Mouse (Mus musculus) neural tube, embryonic 12.5 days (tissue): Measurements from ENCODE around the gene Sgce. TPM values are rescaled to one million over a fixed set of nuclear protein-coding genes. Genes with fewer than 3 reads are reported as not detected.

ENCODE experiments used
- ATAC-seq: fragments of 200-750 bp; cut with Nextera tagmentation; 2 replicates; pipeline ENCODE4 v1.8.0; 2017; ENCODE audit warnings: low read depth, mild to moderate bottlenecking, moderate TSS enrichment, moderate library complexity; ENCODE audit not compliant: low FRiP score
- H3K27ac ChIP-seq: fragments of 300-500 bp; sonication (generic); 2 replicates; pipeline ENCODE4 v1.5.1; 2016
- H3K27me3 ChIP-seq: fragments of 300-500 bp; sonication (generic); replicated peaks from 2 replicates; pipeline ENCODE4 v1.6.1; 2016; ENCODE audit warnings: mild to moderate bottlenecking
- H3K36me3 ChIP-seq: fragments of 300-500 bp; sonication (generic); 2 replicates; pipeline ENCODE4 v1.6.1; 2016; ENCODE audit warnings: mild to moderate bottlenecking
- H3K4me1 ChIP-seq: fragments of 300-500 bp; sonication (generic); 2 replicates; pipeline ENCODE4 v1.6.1; 2016
- H3K4me2 ChIP-seq: fragments of 300-500 bp; sonication (generic); replicated peaks from 2 replicates; pipeline ENCODE4 v1.6.1; 2016; ENCODE audit warnings: mild to moderate bottlenecking
- H3K4me3 ChIP-seq: fragments of 300-500 bp; sonication (generic); 2 replicates; pipeline ENCODE4 v1.5.1; 2016
- H3K9ac ChIP-seq: fragments of 300-500 bp; sonication (generic); 2 replicates; pipeline ENCODE4 v1.6.1; 2016; ENCODE audit warnings: mild to moderate bottlenecking
- H3K9me3 ChIP-seq: fragments of 300-500 bp; sonication (generic); 2 replicates; pipeline ENCODE4 v1.6.1; 2016; ENCODE audit warnings: mild to moderate bottlenecking
- WGBS: fragments of 180-500 bp; shearing (Covaris S2); methylation state at CpG from one replicate; pipeline ENCODE4 v1.1.7; 2016; 5-methylcytosine and 5-hydroxymethylcytosine counted together
- polyA plus RNA-seq: library from polyadenylated mRNA; unstranded; fragments of >200 nt; fragmentation: Nextera tagmentation; extraction: Ambion mirVana; gene quantifications from 2 replicates; pipeline ENCODE4 v1.2.1, GENCODE M21; 2016

Gene Sgce
- polyA plus RNA-seq, 1 experiment from 2014 or later, result 61.9 TPM

DNA sequence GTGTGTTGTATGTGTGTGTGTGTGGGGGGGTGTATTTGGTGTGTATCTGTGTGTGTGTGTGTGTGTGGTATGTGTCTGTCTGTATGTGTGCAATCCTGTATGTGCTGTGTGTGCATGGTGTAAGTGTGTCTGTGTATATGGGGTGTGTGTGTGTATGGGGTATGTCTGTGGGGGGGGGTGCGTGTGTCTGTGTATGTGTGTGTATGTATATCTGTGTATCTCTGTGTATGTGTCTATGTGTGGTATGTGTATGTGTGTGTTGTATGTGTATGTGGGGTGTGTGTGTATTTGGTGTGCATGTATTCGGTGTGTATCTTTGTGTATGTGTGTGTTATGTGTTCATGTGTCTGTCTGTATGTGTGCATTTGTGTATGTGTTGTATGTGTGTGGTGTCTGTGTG lies 30.8 kb downstream of the Sgce start:
- no peak for ATAC-seq
- Histone ChIP-seq H3K9me3 (no peaks in the 10 kb centered on the region), H3K27me3 (no peaks in the 10 kb centered on the region), H3K27ac (no peak overlapping the region), H3K36me3 (no peaks in the 10 kb centered on the region), H3K4me1 (no peaks in the 10 kb centered on the region), H3K4me3 (no peak overlapping the region), H3K4me2 (no peak overlapping the region), H3K9ac (no peak overlapping the region)
- WGBS, result 92% methylated on average over 2 of the region's 2 CpGs

GRCm38 (mm10) chr6:4708971-4709370 lies 38.0 kb downstream of the Sgce start:
- no peaks in the 10 kb centered on the region for H3K27me3 ChIP-seq
- H3K4me2 ChIP-seq, result no peak overlapping the region
- ATAC-seq, result no peak
- H3K27ac ChIP-seq, result no peak overlapping the region
- 93% methylated on average over 1 of the region's 1 CpGs for WGBS
- H3K9me3 ChIP-seq, result no peaks in the 10 kb centered on the region
- H3K36me3 ChIP-seq, result peaks cover 5% of the 10 kb centered on the region; the same call in 1 of the 2 replicates
- no peak overlapping the region for H3K9ac ChIP-seq
- H3K4me3 ChIP-seq, result no peak overlapping the region
- H3K4me1 ChIP-seq, result no peaks in the 10 kb centered on the region

DNA sequence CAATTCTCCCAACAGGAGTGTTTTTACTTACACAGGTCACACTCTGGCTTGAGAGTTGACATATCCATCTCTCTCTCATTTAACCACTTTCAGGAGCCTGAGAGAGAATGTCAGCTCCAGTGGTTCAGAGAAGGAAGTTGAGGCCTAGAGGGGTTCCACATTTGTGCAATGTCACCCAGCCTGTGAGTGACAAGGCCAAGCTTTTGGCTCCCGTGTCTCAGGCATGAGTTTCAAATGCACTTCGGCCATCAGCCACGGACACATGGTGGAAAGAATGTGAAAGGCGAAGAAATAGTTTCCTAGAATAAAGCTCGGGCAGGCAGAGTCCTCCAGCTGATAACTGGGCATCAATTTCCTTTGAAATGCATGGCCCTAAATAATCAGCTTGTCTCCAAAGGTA lies 40.6 kb downstream of the Sgce start:
- H3K27me3 ChIP-seq, result no peaks in the 10 kb centered on the region
- H3K4me1 ChIP-seq, result no peaks in the 10 kb centered on the region
- peaks cover 5% of the 10 kb centered on the region; the same call in 1 of the 2 replicates for H3K36me3 ChIP-seq
- no peak overlapping the region for H3K27ac ChIP-seq
- no peak overlapping the region for H3K4me2 ChIP-seq
- H3K9ac ChIP-seq, result no peak overlapping the region
- no peaks in the 10 kb centered on the region for H3K9me3 ChIP-seq
- H3K4me3 ChIP-seq, result no peak overlapping the region
- 70% methylated on average over 5 of the region's 5 CpGs for WGBS
- no peak for ATAC-seq

DNA sequence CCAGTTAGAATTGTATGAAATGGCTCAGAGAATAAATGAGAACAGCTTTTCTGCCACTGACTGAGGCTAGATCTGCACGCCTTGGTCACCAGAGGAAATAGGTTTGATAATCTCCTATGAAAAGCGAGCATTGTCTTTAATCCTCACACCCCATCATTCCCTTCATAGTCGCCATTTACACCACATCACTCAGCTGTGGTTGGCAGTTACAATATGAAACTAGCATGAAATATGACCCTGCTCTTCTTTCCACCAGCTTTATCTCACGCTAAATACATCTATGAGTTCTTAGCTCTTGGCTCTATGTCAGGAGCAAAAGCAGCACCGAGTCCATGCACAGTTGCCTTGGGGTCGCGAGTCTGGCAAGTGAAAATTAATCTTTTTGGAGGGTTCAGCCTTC lies 43.1 kb downstream of the Sgce start:
- ATAC-seq, result no peak
- 87% methylated on average over 7 of the region's 7 CpGs for WGBS
- Histone ChIP-seq H3K27ac (no peak overlapping the region), H3K4me1 (no peaks in the 10 kb centered on the region), H3K27me3 (no peaks in the 10 kb centered on the region), H3K4me2 (no peak overlapping the region), H3K9me3 (no peaks in the 10 kb centered on the region), H3K36me3 (peaks cover under 1% of the 10 kb centered on the region; the same call in 1 of the 2 replicates), H3K9ac (no peak overlapping the region), H3K4me3 (no peak overlapping the region)

GRCm38 (mm10) chr6:4701641-4702040 lies 45.4 kb downstream of the Sgce start:
- WGBS, result 89% methylated on average over 8 of the region's 8 CpGs
- no peaks in the 10 kb centered on the region for H3K4me1 ChIP-seq
- ATAC-seq, result no peak

DNA sequence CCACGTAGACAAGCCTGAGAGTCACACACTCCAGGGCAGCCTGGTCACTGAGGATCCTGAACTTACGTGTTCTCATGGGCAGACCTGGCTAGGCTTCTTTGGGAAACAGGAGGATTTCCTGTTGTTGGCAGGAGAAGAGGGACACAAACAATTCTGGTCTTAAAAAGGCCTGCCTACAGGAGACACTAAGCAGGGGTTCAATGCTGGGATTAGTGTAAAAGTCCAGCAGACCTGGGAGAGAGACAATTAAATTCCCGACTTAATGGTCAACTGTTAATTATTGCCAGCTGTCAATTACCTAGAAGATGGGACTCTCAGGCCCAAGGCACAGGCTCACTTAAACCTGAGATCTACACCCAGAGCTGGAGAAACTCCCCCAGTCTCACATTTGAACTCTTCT lies 51.2 kb downstream of the Sgce start:
- Histone ChIP-seq H3K36me3 (no peaks in the 10 kb centered on the region), H3K4me3 (no peak overlapping the region), H3K4me2 (no peak overlapping the region), H3K27me3 (no peaks in the 10 kb centered on the region), H3K27ac (no peak overlapping the region), H3K9ac (no peak overlapping the region), H3K9me3 (no peaks in the 10 kb centered on the region), H3K4me1 (no peaks in the 10 kb centered on the region)
- 66% methylated on average over 3 of the region's 3 CpGs for WGBS
- no peak for ATAC-seq

More at GRCm38 (mm10) chr6:4701641-4702040, 45.4 kb downstream of the Sgce start:
- Histone ChIP-seq H3K4me2 (no peak overlapping the region), H3K4me3 (no peak overlapping the region), H3K9ac (no peak overlapping the region), H3K27ac (no peak overlapping the region), H3K9me3 (no peaks in the 10 kb centered on the region), H3K36me3 (no peaks in the 10 kb centered on the region; the same call in 1 of the 2 replicates), H3K27me3 (no peaks in the 10 kb centered on the region)

DNA sequence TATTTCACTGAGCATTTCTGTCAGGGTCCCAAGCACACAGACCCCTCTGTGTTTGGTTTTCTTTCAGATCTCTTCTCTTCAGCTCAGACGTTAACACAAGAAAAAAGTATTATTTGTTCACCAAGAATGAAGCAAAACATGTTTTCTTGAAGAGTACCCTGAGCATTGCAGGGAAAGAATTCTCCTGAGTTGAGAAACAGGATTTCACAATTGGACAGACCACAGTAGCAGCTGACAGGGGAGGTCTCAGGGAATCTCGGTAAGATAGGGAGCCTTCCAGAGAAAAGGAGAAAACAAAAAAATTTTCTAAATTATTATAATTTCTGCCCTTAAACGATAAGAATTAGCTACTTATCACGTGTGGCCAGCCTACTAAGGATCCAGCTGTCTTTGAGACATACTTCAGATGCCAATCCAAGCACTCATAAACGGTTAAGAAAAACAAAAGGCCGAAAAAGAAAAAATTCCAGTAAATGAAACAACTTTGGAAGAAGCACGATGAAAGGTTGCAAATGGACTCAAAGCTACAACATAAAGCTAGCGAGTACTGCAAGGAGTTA lies 52.3 kb downstream of the Sgce start:
- Histone ChIP-seq H3K4me3 (no peak overlapping the region), H3K9me3 (no peaks in the 10 kb centered on the region), H3K9ac (no peak overlapping the region), H3K27ac (no peak overlapping the region), H3K4me1 (no peaks in the 10 kb centered on the region), H3K4me2 (no peak overlapping the region), H3K36me3 (no peaks in the 10 kb centered on the region), H3K27me3 (no peaks in the 10 kb centered on the region)
- no peak for ATAC-seq
- WGBS, result 77% methylated on average over 8 of the region's 8 CpGs

- no peak overlapping the region for H3K9ac ChIP-seq
- no peak overlapping the region for H3K4me2 ChIP-seq
- no peaks in the 10 kb centered on the region for H3K9me3 ChIP-seq
- WGBS, result 70% methylated on average over 10 of the region's 10 CpGs
- no peaks in the 10 kb centered on the region for H3K27me3 ChIP-seq
- no peaks in the 10 kb centered on the region for H3K4me1 ChIP-seq
- no peak for ATAC-seq
- H3K4me3 ChIP-seq, result no peak overlapping the region
- H3K27ac ChIP-seq, result no peak overlapping the region
- no peaks in the 10 kb centered on the region; the same call in 1 of the 2 replicates for H3K36me3 ChIP-seq
Observed at GRCm38 (mm10) chr6:4693544-4693943, 53.5 kb downstream of the Sgce start.

GRCm38 (mm10) chr6:4690438-4690837 lies 56.6 kb downstream of the Sgce start:
- WGBS, result 74% methylated on average over 4 of the region's 4 CpGs
- no peak for ATAC-seq

DNA sequence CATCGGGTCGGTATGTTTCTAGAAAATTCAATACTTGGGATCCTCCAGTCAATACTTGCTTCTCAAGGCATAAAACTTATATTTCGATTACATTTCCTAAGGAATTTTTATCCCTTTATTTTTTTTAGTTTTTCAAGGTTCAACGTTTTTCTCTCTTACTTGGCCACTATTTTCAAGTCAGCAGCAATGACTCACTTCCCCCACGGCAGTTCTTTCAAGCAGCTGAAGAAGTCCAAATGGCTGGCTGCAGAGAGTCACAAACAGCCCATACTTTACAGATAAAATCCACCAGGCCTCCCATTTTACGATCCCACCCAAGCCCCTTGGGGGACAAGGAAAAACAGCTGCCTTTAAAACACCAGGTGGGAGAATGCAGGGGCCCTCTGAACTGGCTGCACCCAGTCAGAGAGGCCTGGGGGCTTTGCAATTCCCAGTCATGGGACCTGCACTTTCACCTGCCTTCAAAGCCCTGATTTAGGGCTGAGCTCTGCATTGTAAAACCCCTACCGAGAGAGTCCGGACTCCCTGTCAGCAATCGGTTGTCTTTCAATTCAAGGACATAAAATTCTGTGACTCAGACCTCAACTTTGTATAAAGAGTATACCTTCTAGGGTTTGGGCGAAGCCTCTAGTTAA lies 62.2 kb downstream of the Sgce start:
- Histone ChIP-seq H3K4me1 (peaks cover 4% of the 10 kb centered on the region), H3K9ac (no peak overlapping the region), H3K36me3 (no peaks in the 10 kb centered on the region; the same call in 1 of the 2 replicates), H3K27ac (no peak overlapping the region), H3K9me3 (no peaks in the 10 kb centered on the region), H3K4me2 (no peak overlapping the region), H3K4me3 (no peak overlapping the region), H3K27me3 (no peaks in the 10 kb centered on the region)
- 37% methylated on average over 10 of the region's 10 CpGs for WGBS
- ATAC-seq, result no peak

More at GRCm38 (mm10) chr6:4690438-4690837, 56.6 kb downstream of the Sgce start:
- Histone ChIP-seq H3K27ac (no peak overlapping the region), H3K9me3 (no peaks in the 10 kb centered on the region), H3K9ac (no peak overlapping the region), H3K36me3 (no peaks in the 10 kb centered on the region; the same call in 1 of the 2 replicates), H3K4me1 (no peaks in the 10 kb centered on the region), H3K4me3 (no peak overlapping the region), H3K27me3 (no peaks in the 10 kb centered on the region), H3K4me2 (no peak overlapping the region)

- ATAC-seq, result no peak
Observed at GRCm38 (mm10) chr6:4680576-4680975, 66.4 kb downstream of the Sgce start.

GRCm38 (mm10) chr6:4679981-4680380 lies 67.0 kb downstream of the Sgce start:
- ATAC-seq, result no peak
- Histone ChIP-seq H3K4me3 (no peak overlapping the region), H3K27ac (no peak overlapping the region), H3K9ac (no peak overlapping the region), H3K9me3 (no peaks in the 10 kb centered on the region), H3K4me1 (peaks cover 4% of the 10 kb centered on the region), H3K27me3 (no peaks in the 10 kb centered on the region), H3K36me3 (no peaks in the 10 kb centered on the region), H3K4me2 (no peak overlapping the region)
- WGBS, result 88% methylated on average over 1 of the region's 1 CpGs

More at GRCm38 (mm10) chr6:4680576-4680975, 66.4 kb downstream of the Sgce start:
- Histone ChIP-seq H3K9me3 (no peaks in the 10 kb centered on the region), H3K36me3 (no peaks in the 10 kb centered on the region), H3K27ac (no peak overlapping the region), H3K4me2 (no peak overlapping the region), H3K4me1 (peaks cover 4% of the 10 kb centered on the region), H3K4me3 (no peak overlapping the region), H3K27me3 (no peaks in the 10 kb centered on the region), H3K9ac (no peak overlapping the region)
- WGBS, result 88% methylated on average over 4 of the region's 4 CpGs

GRCm38 (mm10) chr6:4677356-4677761 lies 69.6 kb downstream of the Sgce start:
- Histone ChIP-seq H3K27ac (no peak overlapping the region), H3K27me3 (no peaks in the 10 kb centered on the region), H3K4me3 (no peak overlapping the region), H3K4me1 (peaks cover 4% of the 10 kb centered on the region), H3K9me3 (no peaks in the 10 kb centered on the region), H3K36me3 (no peaks in the 10 kb centered on the region), H3K4me2 (no peak overlapping the region), H3K9ac (no peak overlapping the region)
- no peak for ATAC-seq
- WGBS, result 31% methylated on average over 1 of the region's 1 CpGs
